Mouse (Mus musculus) retina, embryonic 14.5 days (tissue): ENCODE results near the gene Sh3bgrl.
A peak's percentile ranks its signal among the peaks of the same experiment; 100 is the strongest.

ENCODE experiments used
- DNase-seq: peaks from one replicate; pipeline ENCODE4 v3.0.0-alpha.2; 2015; ENCODE audit warnings: low spot score

Sh3bgrl gene

GRCm38 (mm10) chrX:109132463-109132862 is 37.3 kb downstream of the Sh3bgrl start:
- no peak for DNase-seq

- DNase-seq: no peak
Observed at GRCm38 (mm10) chrX:109133500-109133899, 38.3 kb downstream of the Sh3bgrl start.

GRCm38 (mm10) chrX:109136306-109136705 is 41.1 kb downstream of the Sh3bgrl start:
- DNase-seq: no peak

DNA sequence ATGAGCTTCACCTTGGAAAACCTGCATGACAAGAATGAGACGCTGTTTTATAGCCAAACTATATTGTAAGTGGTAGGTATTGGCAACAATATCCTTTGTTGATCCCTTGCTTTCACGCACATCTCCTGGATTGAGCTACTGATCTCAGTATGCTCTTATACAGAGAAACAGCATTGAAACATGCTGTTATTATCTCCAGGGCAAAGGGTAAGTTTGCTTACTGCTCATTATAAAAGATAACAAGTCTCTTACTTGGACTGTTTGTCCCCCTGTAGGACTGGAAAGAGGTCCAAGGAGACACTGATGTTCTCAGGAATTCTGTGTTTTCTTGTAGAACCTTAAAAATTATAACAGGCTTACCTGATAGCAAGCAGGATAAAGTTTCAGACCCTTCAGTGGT is 41.7 kb downstream of the Sh3bgrl start:
- DNase-seq: no peak

DNA sequence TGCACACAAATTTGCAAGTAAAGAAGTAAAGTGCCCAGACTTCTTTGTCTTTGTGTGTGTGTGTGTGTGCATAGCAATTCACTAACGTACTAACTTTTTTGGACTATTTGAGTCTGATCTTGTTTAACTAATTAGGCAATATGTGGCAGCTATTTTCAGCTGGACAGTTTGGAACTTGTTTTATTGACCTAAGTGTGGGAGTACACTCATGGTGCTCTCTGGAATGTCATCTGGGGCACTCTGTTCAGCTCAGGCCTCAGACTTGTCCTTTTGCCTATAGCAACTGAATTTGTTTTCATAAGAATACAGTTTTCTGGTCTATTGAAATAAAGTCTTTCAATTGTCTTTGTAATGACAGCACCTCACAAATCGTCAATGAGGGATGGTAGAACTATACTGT is 42.1 kb downstream of the Sh3bgrl start:
- no peak for DNase-seq

DNA sequence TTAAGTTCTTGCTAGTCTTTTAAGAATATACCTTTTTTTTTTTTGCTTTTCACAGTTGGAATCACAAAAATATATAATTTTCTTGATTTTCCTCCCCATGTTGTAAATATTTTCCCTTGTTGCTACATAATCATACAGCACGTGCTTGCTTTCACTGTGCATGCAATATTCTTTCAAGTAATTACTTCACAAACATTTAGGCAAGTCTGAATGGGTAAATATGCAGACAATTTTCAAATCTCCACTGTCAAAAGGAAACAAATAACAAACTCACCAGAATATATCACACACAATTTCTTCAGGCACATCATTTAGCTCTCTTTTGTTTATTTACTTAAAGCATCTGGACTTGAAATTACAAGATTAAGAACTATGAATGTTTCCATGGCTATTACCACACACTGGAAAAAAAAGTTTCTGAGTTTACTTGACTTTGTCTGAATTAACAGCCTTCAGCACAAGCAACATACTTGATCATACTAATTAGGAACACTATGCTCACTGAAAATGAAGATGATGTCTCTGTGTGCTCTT is 46.2 kb downstream of the Sh3bgrl start:
- no peak for DNase-seq

DNA sequence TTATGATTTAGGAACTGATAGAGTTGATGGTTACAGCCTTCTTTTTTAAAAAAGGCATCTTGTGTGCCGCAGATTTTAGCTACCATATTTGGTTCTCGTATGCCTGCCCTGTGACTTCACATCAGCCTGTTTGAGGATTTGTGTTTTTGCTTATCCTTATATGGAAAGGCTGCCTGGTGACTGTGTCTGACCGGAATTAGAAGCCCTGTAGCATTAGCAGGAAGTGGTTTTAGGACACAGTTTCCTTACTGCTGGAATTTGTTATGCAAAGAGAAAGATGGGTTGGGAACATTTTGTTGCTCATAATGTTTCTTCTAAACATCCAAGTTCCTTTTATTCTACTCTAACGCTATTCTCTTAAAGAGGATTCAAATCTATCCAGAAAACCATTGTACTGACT is 47.1 kb downstream of the Sh3bgrl start:
- DNase-seq: no peak

- no peak for DNase-seq
Observed at GRCm38 (mm10) chrX:109145779-109146178, 50.6 kb downstream of the Sh3bgrl start.

- DNase-seq: no peak
Observed at GRCm38 (mm10) chrX:109147108-109147507, 51.9 kb downstream of the Sh3bgrl start.

GRCm38 (mm10) chrX:109151228-109151627 is 56.1 kb downstream of the Sh3bgrl start:
- no peak for DNase-seq

GRCm38 (mm10) chrX:109160326-109160725 is 65.2 kb downstream of the Sh3bgrl start:
- DNase-seq: no peak

DNA sequence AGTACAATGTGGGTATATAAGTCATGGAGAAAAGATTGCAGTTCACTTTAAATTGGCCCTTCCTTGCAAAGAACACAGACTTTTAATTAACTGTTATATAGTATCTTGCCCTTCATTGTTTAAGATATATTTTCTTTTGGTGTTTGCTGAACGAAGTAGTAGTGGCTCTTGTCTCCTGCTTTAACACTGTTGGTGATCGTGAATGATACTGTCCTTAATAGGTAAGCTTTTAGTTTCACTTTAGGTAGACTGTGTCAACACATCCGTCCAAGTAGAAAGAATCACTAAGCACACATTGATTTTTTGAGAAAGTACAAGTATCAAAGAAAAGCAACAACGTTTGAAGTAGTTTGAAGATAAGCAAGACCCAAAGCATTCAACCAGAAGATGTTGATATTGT is 65.7 kb downstream of the Sh3bgrl start:
- DNase-seq: no peak

DNA sequence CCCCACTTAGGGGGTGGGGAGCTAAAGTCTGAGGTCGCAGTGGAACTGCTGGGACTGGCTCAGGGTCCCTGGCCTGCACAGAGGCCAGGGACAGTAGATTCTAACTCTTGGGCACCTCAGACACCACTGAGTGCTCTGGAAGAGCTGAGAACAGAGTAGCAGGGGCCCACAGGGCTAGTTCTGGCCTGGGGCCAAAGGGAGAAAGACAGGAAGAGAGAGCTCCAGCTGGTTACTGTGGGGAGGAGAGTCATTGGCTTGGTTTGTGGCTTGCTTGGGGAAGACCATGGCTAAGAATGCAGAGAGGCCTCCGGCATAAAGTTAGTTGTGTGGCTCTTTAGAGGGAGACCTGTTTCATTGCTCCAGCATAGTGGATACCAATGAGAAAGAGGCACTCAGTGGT is 79.9 kb downstream of the Sh3bgrl start:
- no peak for DNase-seq

DNA sequence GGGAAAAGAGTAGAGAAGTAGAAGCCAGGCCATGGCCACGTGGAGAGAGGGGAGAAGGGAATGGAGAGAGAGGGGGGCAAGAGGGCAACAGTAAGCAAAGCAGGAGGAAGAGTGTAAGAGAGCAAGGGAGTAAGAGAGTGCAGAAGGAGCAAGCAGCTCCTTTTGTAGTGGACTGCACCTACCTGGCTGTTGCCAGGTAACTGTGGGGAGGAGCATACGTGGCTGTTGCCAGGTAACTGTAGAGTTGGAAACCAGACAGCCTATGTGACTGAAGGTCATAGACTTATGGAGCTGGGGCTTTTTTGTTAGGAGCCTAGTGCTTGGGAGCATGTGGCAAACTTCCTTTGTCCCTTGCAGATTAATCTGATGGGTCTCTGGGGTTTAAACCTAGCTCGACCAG is 80.3 kb downstream of the Sh3bgrl start:
- no peak for DNase-seq

DNA sequence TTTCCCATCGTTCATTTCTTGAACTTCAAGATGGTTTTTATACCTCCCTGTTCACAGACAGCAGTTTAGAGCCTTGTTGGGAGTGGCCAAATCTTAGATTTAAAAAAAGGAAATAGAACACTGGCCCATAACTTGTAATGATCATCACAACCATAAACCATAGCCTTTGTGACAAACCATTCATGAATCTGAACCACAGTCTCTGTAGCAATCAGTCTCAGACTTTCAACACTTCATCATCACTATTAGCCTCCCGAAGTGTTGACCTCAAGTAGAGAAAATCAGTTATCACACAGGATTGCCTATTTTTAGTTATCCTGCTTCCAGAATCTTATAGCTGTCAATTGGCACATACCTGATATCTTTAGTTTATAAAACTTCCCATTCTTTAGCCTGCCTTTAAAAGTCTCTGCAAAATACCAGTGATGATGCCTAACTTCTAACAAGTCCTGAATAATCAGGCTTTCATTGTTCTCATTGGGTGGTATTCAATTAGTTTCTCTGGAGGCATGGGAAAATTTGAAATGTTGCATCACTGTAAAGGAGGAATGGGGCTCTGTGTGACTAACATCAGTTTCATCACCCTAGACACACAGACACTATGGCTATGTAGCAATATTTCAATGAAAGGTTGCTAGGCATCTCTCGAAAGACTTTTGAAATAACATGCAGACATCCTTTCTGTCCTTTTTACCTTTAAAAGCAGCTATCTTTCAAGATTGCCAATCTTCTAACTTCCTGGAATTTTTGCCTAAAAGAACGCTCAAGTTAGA is 89.7 kb downstream of the Sh3bgrl start:
- DNase-seq: no peak

GRCm38 (mm10) chrX:109189607-109190006 is 94.4 kb downstream of the Sh3bgrl start:
- DNase-seq: no peak

DNA sequence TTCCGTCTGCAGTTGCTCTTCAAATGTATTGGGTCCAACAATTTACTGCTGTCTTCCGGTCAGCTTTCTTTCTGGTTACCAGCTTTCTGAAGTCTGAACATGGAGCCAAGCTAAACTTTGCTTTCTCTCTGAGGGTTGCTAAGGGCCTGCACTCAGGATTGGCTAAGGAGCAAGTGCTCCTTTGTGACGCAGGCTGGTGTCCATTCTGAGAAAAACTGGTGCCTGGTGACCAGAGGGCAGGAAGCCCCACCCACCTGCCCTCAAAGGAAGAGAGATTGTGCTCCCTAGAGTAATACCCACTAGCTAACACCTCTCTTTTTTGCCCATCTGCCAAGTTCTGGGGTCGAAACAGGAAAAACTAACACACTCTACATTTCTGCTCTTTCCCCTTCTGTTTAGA is 95.8 kb downstream of the Sh3bgrl start:
- DNase-seq: no peak

DNA sequence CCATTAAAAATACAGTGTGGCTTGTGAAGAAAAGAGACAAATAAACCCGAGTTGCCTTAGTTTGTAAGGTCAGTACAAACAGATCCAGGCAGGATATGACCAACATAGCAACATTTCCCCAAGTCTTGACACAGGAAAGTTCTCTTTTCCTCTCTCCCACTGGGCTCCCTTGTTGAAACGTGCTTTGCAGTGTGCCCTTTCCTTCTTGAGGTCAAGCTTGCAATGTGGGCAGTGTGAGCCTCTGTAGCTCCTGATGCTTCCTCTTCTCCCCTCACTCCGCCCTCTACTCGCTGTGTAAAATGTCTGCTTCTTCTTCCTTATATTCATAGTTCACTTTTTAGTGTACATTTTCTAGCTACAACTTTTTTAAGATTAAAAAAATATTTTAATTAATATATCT is 96.3 kb downstream of the Sh3bgrl start:
- DNase-seq: no peak

DNA sequence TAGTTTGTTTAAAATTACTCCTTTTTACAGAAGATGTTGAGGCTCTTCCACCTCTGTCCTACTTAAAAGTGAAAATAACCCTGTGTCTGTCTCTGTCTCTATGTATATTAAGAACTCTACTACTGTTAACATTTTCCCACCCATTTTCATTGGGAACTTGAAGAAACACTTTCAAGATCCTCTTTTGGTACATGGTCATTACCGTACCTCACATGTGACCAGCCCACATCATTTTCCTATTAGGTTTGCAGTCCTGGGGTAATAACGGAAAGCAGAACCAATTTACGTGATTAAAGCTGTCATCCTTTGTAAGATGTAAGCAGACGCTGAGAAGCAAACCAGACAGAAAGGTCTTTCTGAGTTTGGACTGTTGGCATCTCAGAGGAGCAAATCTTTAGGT is 101.3 kb downstream of the Sh3bgrl start, which contains the start of gene Gm6377:
Gene Gm6377 (plus strand): TSS at position 289 of the 400 bp plus-strand sequence.
- no peak for DNase-seq

- DNase-seq: no peak
Observed at GRCm38 (mm10) chrX:109207843-109208242, 112.7 kb downstream of the Sh3bgrl start.

DNA sequence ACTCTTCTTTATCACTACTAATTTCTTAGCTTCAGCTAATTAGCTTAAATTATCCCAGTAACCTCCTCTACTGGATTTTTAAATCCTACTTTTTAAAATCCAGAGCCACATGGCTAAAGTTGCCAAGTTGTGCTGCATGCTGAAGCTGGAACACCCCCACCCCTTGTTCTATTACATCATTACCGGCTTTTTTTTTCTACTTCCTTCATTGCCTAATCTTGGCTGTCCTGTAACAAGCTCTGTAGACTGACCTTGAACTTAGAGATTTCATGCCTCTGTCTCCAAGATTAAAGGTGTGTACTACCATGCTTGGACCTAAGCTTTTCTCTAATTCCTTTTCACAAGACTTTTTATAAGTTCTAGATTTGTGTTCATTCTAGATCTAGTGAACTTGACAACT is 133.6 kb downstream of the Sh3bgrl start:
- DNase-seq: no peak

- DNase-seq: no peak
Observed at GRCm38 (mm10) chrX:109235383-109236036, 140.3 kb downstream of the Sh3bgrl start.

DNA sequence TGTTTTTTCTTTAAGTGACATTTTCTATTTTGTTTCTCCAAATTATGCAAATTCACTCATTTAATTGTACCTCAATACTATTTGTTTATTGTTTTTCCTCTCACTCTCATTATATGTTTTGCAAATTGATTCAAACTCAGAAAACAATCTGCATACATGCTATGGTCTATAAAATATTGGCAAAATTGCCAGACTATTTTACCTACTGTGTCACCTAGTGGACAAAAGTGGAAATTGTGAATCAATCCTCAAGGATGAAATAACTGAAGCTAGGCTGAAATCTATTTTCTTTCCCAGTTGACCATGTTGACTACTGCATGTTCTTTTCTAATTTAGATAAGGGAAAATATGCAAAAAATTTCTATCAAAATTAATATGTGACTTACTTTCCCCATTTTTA is 143.0 kb downstream of the Sh3bgrl start:
- peak; percentile 30 for DNase-seq
